Mouse (Mus musculus): ENCODE results near the gene Olfr1375. TPM values are rescaled to one million over a fixed set of nuclear protein-coding genes. Genes with fewer than 3 reads are reported as not detected.

Olfr1375 gene
- total RNA-seq (2023), result not detected in 4 replicates

GRCm38 (mm10) chr11:51047809-51048208 lies at the start of gene Olfr1375:
TSS of gene Olfr1375 (plus strand) at chr11:51048109.

GRCm38 (mm10) chr11:51003296-51003695 lies 44.6 kb upstream of the Olfr1375 start, which contains the start of gene Olfr51:
TSS of gene Olfr51 (plus strand) at chr11:51003596.

GRCm38 (mm10) chr11:51013936-51014335 lies 34.0 kb upstream of the Olfr1375 start, which contains the start of gene Olfr54:
TSS of gene Olfr54 (plus strand) at chr11:51014236.

GRCm38 (mm10) chr11:51059151-51059571 lies 11.3 kb downstream of the Olfr1375 start, which contains the start of gene Zfp354a:
TSS of gene Zfp354a (plus strand) at chr11:51059257.

Other genes with a start within 250 kb of the Olfr1375 start
- gene Zfp354c, start 220.4 kb upstream of the Olfr1375 start, total RNA-seq (2023), result 4.7 to 8.7 TPM (median 7.0 TPM) in 4 replicates
- gene Zfp879, start 206.6 kb upstream of the Olfr1375 start, total RNA-seq (2023), result not detected in 4 replicates
- gene Grm6, start 197.4 kb upstream of the Olfr1375 start, total RNA-seq (2023), result 29.7 to 33.0 TPM (median 31.8 TPM) in 4 replicates
- 0.30 to 0.53 TPM (median 0.44 TPM) in 4 replicates for gene Zfp454, start 160.5 kb upstream of the Olfr1375 start, total RNA-seq (2023)
- gene Zfp2, start 131.9 kb upstream of the Olfr1375 start, total RNA-seq (2023), result 2.1 to 3.1 TPM (median 2.9 TPM) in 4 replicates
- 0.32 to 0.63 TPM (median 0.43 TPM) in 3 of 4 replicates, not detected in the other for gene Zfp354b, start 116.5 kb upstream of the Olfr1375 start, total RNA-seq (2023)
- not detected in 4 replicates for gene 4933414I15Rik, start 104.3 kb upstream of the Olfr1375 start, total RNA-seq (2023)
- not detected in 4 replicates for gene Prop1, start 94.3 kb upstream of the Olfr1375 start, total RNA-seq (2023)
- not detected in 4 replicates for gene Olfr1378, start 81.6 kb upstream of the Olfr1375 start, total RNA-seq (2023)
- gene Olfr1377, start 66.1 kb upstream of the Olfr1375 start, total RNA-seq (2023), result not detected in 4 replicates
- gene Olfr51, start 44.5 kb upstream of the Olfr1375 start, total RNA-seq (2023), result not detected in 4 replicates
- not detected in 4 replicates for gene Olfr54, start 33.9 kb upstream of the Olfr1375 start, total RNA-seq (2023)
- gene Zfp354a, start 11.1 kb downstream of the Olfr1375 start, total RNA-seq (2023), result not detected in 4 replicates
- gene Gm12569, start 172.4 kb downstream of the Olfr1375 start, total RNA-seq (2023), result not detected in 4 replicates
- gene Clk4, start 213.6 kb downstream of the Olfr1375 start, total RNA-seq (2023), result 320 to 353 TPM (median 329 TPM) in 4 replicates
- gene BC049762, start 214.9 kb downstream of the Olfr1375 start, total RNA-seq (2023), result not detected in 4 replicates
- gene Col23a1, start 241.8 kb downstream of the Olfr1375 start, total RNA-seq (2023), result 0.78 to 1.0 TPM (median 0.82 TPM) in 4 replicates